Mouse (Mus musculus): ENCODE measurements around the gene Rnf38.

GRCm38 (mm10) chr4:44271134-44271533 is 37.5 kb upstream of the Rnf38 start:
- TF ChIP-seq CHD2 (IDR thresholded peaks at IDR 0.05; ENCODE audit: low read depth, low read length) = no peak
- no peak for TF ChIP-seq ZC3H11A (IDR thresholded peaks at IDR 0.05; ENCODE audit: borderline replicate concordance, low read depth, low read length)
- no peak for TF ChIP-seq HCFC1 (IDR thresholded peaks at IDR 0.05; ENCODE audit: borderline replicate concordance, insufficient read depth, low read length)
- no peak for TF ChIP-seq ZNF384 (IDR thresholded peaks at IDR 0.05; ENCODE audit: low read depth, low read length)
- TF ChIP-seq MAFK (IDR thresholded peaks at IDR 0.05; ENCODE audit: insufficient read depth, low read depth, low read length) = no peak
